Mouse (Mus musculus): ENCODE data around the gene Zfp202.
"Not testable (repeated sequence)": the region's sequence is repeated elsewhere in the genome, so short reads cannot be mapped to it uniquely, and the experiment has no call there.

Gene Zfp202
- long read RNA-seq, experiment 1, partial matches to known transcripts: 1 of 2 reads
- long read RNA-seq, experiment 1, other reads (novel, unspliced or antisense): 0 of 2 reads
- long read RNA-seq, experiment 2, partial matches to known transcripts: 0 of 2 reads
- long read RNA-seq, experiment 2, other reads (novel, unspliced or antisense): 0 of 2 reads

DNA sequence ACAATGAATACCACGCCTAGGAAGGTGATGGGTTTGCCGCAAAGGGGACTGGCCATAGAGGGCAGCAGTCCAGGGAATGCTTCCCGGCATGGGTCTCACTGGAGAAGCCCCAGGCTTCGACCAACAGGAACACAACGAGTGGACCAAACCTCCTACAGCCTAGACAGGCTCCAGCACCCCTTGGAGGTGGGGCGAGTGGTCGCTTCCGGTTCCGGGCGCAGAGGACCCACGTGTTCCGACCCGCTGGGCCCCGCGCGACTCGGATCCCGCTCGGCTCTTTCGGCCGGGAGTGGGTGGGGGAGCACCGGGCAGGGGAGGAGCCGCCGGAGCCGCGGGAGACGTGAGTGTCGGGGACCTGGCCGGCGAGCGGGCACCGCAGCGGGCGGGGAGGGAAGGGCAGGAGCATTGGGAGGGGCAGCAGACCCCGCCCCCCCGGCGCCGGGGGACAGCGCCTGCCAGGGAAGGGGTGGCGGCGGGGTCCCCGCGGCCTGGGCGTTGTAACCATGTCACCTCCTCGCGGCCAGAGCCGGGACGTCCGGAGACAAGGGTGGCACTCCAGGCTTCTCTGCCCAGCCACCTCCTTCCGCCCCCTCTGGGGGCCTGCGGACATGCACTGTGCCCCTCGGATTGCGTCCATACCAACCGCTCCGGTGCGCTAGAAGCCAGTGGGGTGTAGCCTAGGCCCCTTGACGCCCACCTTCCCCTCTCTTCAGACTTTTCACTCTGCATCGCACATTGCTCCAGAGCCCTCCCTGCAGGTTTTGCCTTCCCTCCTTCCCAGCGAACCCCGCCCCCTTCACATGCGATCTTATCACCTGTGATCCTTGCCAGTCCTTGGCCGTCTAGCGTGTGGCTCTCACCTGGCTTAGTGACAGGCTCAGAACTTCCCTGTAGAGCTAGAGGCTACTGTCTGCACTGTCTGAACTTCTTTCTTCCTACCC lies at the start of gene Zfp202:
Gene Zfp202 (plus strand): TSS at position 219 of the 941 bp plus-strand sequence.
- intact Hi-C loops (cut with DNase I): no loop called here

DNA sequence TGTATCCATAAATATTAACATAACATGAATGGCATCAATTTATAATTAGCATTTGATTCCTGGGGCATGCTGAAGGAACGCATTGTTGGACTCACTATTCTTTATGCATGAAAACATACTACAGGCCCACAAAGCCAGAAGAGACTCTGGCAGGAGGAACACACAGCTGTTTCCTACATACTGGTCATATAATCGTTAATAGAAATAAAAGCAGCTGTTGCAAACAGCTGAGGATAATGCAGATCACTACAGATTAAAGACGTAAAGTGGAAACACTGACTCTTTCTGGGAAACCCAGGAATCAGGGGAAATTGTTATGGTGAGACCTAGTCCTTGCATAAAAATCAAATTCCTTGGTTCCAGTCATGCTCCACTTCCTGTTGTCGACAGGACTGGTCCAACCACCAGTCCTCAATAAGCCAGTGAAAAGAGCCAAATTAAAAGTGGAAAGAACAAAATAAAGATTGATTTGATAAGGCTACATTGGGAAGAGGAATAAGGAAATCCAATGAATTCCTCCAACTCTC lies 36.9 kb upstream of the Zfp202 start:
- intact Hi-C loops (cut with DNase I): no loop called here

DNA sequence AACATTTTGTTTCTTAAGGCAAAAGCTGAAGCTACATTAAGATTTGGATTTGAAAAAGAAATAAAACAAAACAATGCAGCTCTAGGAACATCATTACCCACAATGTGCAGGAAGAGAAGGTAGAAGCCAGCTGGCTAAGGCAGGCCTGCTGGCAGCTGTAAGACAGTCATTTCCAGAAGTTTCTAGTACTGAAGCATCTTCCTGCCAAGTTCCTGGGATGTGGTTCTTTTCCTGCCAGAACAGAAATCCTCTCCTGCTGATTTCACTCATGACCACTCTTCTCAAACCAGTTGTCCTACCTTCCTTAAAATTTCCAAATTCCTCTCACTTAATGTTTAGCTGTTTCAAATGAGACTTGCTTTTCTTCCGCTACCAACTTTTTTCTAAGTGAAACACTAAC lies 25.7 kb upstream of the Zfp202 start:
- intact Hi-C loops (cut with DNase I): no loop called here

DNA sequence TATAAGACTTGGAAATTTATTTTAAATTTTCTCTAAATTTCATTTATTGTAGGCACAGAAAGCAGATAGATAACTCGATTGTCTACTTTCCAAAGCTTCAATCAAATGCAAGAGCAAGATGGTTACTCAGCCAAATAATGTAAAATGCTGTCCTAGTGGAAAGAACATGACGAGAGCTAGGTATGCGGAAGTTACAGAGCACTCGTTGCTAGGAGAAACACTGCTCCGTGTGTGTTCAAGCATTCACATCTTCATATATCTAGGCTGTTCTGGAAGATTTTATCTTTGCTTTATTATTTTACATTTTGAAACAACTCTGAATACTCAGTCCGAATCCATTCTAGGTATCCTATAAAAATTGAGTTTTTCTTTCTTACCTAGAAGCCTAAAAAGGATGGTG lies 15.1 kb upstream of the Zfp202 start:
- intact Hi-C loops (cut with DNase I): no loop called here

DNA sequence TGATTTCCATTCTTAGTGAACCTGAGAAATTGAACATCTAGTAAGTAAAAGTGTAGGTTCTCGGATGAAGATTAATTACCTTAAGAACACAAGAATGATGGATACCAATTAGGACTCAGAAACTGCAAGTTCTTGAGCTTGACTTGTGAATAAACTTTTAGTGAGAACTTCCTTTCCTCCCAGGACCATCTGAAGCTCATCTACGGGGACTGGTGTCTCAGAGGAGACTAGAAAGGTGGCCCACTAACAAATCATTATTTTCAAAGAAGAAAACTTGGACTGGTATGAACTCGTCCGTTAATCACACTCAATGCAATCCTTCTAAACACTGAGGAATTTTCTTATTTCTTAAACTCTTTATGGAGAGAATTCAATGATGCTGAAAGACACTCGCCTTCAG lies 11.5 kb upstream of the Zfp202 start, which contains the start of gene Olfr986:
Gene Olfr986 (plus strand): TSS at position 301 of the 400 bp plus-strand sequence.
- intact Hi-C loops (cut with DNase I): no loop called here

DNA sequence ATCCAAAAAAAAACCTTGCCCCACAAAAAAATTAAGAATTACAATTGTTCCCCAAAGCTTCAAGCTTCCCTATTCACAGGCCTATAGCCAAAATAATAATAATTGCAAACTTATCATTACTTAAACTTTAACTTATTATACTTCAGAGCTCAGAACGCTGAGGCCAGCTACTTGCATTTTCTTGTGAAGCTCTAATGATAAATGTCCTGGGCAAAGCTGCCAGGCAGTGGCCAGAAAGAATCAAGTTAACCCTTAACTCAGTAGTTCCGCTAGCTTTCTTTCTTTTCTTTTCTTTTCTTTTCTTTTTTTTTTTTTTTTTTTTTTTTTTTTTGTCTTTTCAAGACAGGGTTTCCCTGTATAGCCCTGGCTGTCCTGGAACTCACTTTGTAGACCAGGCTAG lies 7.0 kb upstream of the Zfp202 start:
- intact Hi-C loops (cut with DNase I): not testable (repeated sequence)

DNA sequence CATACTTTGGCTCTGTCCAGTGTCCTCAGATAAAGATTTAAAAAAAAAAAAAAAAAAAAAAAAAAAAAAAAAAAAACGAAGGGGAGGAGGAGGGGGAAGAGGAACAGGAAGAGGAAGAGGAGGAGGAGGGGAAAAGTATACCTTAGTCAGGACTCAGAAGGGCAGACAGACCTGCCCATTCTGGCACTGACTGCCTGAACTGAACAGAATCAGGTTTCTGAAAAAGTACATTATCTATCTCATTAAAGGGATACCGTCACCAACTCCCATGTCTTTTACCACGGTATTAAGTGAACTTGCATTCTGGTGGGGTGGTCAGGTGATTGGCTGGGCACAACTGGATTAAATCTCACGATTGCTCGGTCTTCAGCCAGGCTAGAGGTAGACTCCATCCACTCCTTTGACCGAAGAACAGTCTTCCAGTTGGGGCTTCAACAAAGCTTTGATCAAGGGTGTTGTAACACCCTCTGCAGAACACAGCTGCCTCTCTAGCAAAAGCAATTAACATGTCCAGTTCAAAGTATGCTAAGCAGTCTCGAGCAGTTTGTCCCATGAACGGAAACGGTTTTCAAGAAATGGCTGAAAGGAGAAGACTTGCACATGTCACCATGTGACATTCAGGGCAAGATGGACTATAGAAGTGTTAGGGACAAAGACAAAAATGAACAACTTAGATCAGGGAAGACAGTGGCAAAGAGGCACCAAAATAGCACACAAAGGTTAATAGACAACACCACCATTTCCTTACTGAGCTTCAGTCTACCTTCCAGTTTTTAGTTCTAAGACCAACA lies 835 bp upstream of the Zfp202 start:
- intact Hi-C loops (cut with DNase I): no loop called here

DNA sequence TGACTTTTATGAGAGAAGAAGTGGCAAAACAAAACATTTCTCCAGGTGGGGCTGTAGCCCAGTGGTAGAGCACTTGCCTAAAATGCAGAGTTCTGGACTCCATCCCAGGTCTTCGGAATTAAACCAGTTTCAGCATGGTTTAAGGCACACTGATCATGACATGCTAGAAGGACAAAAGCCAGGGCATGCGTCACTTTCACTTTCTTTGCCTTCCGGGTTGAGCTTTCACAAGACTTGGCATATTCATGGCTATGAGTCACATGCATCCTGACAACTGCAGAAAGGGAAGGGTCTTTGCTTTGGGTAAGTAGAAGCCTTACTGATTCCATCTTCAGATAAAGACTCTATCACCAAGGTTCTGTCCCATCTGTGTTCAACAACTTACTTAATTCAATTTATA lies 3.9 kb downstream of the Zfp202 start:
- intact Hi-C loops (cut with DNase I): no loop called here

DNA sequence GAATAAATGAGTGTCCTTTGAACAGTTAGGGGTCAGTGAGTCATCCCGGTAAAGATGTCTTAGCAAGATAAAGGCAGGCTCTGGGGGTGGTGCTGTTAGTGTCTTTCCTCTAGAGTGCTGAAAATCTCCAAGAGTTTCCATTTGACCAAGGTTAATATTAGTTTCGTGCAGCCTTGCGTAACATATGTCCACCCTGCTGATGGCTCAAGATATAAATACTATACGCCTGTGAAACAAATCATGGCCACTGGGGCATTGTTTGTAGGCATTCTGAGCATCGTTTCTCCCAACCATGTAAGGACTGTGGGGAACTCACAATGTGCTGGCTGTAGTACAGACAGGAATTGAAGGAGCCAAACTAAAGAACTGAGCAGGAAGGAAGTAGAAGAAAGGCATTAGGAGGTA lies 14.4 kb downstream of the Zfp202 start:
- intact Hi-C loops (cut with DNase I): no loop called here

DNA sequence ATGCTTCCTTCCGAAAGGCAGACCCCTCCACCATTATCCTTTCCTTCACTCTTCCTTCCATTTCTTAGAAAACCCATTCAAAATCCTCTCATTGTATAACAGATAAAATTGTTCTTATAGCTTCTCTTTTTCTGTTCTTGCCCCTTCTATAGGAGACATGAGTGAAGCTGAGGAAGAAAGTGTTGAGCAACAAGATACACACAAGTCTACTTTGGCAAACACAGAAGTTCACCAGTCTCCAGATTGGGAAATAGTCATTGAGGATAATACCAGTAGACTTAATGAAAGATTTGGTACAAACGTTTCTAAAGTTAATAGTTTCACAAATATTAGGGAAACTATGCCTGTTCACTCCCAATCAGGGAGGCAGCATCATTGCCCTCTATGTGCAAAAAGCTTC lies 18.6 kb downstream of the Zfp202 start:
- intact Hi-C loops (cut with DNase I): no loop called here

DNA sequence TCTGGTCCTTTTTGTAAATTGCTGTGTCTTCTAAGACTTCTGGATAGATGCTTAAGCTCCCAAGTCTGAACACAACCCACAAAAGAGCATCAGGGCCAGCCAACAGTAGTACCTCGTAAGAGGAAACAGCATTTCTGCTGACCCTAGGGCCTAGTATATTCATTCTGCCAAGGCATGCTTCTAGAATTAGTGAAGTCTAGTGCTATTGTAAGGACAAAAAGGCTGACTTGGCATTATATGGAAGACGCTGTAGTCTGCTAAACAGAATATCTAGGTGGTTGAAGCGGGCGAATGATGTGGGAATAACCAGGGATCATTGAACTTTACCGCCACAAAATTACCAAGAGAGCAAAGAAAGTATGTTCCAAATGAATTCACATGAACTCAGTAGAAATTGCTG lies 21.9 kb downstream of the Zfp202 start:
- intact Hi-C loops (cut with DNase I): no loop called here

DNA sequence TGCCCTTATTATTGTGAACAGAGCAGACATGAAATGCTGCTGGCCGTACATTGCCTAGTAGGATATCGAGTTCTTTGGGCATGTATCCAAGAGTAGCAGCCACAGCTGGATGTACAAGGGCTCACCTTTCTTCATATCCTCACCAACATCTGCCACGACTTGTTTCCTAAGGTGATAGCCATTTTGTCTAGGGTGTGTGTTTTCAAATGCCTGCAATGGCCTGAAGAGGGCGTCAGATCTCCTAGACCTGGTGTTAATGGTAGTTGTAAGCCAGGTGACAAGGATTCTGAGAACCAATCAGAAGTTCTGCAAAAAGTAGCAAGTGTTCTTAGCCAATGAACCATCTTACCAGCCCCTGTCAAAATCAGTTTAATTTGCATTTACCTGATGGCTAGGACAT lies 24.5 kb downstream of the Zfp202 start:
- intact Hi-C loops (cut with DNase I): no loop called here

DNA sequence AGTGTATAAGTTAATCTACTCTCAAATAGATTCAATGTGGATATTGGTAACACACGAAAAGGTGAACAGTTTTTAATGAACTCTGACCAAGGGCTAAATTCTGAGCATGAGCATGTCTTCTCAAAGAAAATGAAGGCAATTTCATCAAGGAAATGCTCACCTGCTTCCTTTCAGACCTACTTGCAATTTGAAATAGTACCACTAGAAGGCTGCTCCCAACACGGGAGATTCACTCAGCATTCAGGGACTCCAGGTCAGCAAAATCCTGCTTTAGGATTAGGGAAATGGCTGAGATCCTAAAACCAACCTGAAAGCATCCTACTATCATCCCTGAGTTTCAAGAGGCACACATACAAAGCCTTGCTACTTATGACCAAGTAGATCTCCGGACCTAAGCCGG lies 32.2 kb downstream of the Zfp202 start:
- intact Hi-C loops (cut with DNase I): no loop called here

DNA sequence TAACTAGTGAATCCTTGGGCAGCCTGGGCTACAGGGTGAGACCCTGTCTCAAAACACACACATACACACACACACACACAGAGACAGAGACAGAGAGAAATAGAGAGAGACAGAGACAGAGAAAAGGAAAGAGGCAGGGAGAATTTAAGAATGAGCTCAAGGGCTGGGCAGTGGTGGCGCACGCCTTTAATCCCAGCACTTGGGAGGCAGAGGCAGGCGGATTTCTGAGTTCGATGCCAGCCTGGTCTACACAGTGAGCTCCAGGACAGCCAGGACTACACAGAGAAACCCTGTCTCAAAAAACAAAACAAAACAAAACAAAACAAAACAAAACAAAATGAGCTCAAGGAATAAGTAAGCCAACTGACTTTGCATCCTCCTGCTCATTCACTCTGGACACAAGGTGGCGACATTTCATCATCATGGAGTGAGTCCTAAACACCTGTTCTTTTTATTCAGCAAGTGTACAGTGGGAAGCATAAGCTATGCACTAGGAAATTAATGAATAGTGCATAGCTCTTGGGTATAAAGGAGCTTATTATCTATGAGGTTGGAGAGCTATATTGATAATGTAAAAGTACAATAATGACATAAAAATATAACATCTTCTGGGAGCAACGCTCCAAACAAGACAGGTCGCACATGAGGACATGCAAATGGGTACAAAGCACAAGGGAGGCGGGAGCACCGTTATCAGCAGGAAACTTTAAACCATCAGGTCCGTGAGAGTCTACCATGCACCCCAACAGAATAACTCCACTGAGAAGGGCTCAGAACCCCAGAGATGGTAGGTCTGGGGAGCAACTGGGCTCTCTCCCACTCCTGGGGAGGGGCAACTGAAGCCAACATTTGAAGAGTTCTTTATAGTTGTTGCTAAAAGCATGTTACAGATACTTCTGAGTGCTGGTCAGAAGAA lies 36.0 kb downstream of the Zfp202 start:
- intact Hi-C loops (cut with DNase I): loop anchor here (1.0 kb wide), 1 partner anchor 102 kb away; no protein-coding TSS in a partner anchor

DNA sequence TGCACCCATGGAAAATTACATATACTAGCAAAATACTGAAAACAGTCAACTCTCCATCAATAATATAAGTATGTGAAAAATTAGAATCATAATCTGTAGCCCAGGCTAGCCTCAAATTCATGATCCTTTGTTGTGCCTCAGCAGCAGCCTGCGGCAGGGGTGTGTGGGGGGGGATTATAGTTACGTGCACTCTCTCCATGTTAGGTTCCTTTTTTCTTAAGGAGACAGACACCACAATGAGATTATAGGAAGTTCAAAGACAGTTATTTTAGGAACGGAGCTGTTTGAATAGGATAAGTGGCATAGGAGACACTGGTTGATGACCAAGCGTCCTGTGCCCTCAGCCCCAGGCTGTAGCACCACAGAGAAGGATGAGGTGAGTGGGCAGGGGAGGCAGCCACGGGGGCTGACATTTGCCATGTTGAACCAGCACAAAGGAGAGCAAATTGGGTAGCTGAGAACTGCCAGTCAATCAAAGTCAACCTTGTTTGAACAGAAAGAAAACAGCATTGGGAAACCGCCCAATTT lies 36.8 kb downstream of the Zfp202 start:
- intact Hi-C loops (cut with DNase I): loop anchor here (1.0 kb wide), 1 partner anchor 101 kb away; no protein-coding TSS in a partner anchor

DNA sequence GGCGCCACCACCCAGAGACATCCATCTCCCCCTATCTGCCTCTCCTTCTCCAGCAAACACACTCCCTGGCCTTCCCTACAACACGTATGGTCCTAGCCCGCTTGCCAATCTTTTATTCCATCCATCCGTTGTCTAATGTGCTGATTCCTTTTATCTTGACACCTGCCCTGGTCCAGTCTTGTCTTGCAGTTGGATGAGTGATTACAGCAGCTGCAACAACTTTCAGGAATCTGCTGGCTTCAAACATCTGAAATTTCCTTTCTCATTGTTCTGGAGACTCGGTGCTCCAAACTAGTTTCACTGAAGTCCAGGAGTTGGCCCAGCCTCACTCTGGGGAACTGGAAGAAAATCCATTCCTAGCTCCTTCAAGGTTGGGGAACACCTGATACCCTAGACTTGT lies 37.4 kb downstream of the Zfp202 start:
- intact Hi-C loops (cut with DNase I): no loop called here

DNA sequence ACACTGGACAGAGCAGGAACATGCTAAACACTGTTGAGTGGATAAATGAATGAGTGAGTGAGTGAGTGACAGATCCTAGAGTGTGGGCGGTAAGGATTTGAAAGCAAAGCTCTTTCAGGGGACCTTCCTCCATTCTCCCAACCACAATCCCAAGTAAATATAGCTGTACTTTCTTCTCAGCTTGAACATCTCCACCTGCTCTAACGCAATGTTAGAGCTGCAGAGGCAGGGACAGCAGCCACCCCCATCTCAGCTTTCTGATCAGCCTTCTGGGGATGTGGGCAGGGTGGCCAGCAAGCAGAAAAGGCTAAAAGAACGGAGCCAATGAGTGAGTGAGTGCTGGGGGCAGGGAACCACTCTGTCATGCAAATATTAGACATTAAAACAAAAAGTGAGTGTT lies 38.9 kb downstream of the Zfp202 start:
- intact Hi-C loops (cut with DNase I): loop anchor here (5.0 kb wide), 1 partner anchor 41 kb away; no protein-coding TSS in a partner anchor

DNA sequence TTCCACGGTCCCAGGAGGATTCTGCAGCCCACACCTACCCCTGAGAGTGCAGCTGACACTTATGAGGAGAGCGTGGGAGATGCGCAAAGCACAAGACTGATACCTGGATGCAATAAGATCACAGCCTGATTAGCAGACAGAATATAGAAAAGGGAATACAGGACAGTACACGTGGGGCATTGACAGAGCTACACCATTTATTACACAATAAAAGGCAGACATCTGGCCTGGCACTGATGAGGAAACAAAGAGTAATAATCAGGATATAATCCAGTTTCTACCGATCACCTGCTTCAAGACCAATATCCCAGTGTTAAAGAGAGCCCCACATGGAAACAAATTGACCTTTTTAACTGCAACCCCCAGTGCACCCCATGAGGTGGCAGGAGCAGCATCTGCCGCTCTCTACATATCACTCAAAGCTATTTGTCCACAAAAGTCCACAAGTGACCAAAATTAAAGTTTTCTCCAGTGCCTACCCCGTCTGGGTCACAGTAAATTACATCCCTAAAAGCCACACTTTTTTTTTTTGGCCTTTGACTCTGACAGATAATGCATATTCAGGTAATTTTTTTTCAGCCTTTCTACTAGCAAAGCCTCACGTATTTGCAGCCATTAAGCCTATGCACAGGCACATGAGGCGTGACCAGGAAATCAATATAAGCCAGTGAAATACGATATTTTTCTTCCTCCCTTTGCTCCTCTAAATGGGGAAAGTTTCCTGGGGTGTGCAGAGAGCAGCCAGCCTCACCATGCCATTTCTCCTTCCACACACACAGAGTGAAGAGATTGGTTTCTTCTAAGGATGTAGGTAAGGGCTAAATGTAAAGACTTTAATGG lies 42.3 kb downstream of the Zfp202 start:
- intact Hi-C loops (cut with DNase I): loop anchor here (5.0 kb wide), 1 partner anchor 38 kb away; no protein-coding TSS in a partner anchor

DNA sequence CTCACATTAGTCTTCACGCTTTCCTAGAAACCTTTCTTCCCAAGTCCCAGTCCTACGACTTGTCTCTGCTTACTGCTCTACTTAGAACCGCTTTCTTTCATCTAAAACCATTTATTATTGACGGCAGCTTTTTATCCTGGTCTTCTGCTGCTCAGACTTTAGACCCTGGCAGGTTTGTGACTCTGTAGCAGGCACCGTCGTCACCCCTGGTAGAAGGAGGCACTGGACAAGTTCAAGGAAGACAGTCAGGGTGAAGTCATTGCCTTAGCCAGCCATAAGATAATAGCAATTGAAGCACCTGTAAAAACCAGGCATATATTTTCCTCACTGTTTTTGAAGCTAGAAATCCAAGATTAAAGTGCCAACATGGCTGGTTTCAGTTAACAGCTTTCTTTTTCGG lies 43.1 kb downstream of the Zfp202 start:
- intact Hi-C loops (cut with DNase I): no loop called here

All from adrenal gland (tissue).